ENCODE assay signal across 8 mouse cellular contexts in the genomic region with DNA sequence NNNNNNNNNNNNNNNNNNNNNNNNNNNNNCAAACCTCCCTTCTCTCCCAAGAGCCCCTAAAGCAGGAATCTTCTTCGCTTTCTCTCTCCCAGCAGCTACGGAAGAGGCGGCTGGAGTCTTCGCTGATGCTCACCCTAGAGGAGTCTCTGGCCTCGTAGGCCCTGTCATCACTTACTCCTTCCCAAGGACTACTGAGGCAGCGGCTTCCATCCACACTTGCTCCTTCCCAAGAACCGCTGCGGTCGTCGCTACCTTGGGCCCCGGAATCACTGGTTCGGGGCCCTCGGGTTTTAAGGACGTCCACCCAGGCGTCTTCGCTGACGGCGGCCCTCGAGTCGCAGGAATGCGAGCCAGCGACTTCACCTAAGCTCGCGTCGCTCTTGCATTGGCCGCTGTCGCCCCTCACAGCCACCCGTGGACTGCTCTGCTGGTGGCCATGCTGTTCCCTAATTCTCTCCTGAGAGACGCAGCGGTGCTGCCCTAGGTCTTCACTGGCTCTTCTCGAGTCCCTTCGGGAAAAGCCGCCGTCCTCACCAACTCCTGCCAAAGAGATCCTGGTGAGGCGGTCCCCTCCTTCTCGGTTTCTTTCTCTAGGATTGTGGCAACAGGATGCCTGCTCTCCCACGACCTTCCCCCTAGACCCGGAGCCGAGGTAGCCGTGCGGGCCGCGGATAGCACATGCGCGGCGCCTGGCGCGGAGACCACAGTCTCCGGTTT. TPM values are rescaled to one million over a fixed set of nuclear protein-coding genes. Genes with fewer than 3 reads are reported as not detected.
A peak's percentile ranks its signal among the peaks of the same experiment; 100 is the strongest.
DNase-seq lines count a peak whose midpoint lies in the region; ATAC-seq and TF ChIP-seq lines count a peak whose summit lies in the region.

No protein-coding gene starts in this region.

- peak overlapping the region; percentile 92 for H3K27ac ChIP-seq in heart, embryonic 10.5 days
- H3K27ac ChIP-seq in ES-Bruce4 (ENCODE audit: insufficient read depth, low read length): no peak overlapping the region
- H3K27ac ChIP-seq in limb, embryonic 11.5 days (replicated peaks; ENCODE audit: low read depth, low read length): no peak overlapping the region
- H3K27ac ChIP-seq in midbrain, embryonic 13.5 days: peak overlapping the region; percentile 83

- no peak for DNase-seq in heart, embryonic 10.5 days (ENCODE audit: low spot score)
- DNase-seq in heart, adult 9 months (ENCODE audit: low spot score in 2 of 2): no peak
- no peak for DNase-seq in limb, embryonic 11.5 days (ENCODE audit: low spot score)
- DNase-seq in yolk sac, embryonic 10.5 days (ENCODE audit: low spot score): no peak
- DNase-seq in right cerebral cortex, postnatal 10 days (ENCODE audit: low spot score in 2 of 2): no peak

- H3K4me2 ChIP-seq in limb, embryonic 11.5 days (ENCODE audit: low read depth, severe bottlenecking): peak overlapping the region; percentile 65
- peak overlapping the region; percentile 98 for H3K4me2 ChIP-seq in midbrain, embryonic 13.5 days (replicated peaks)

- TF ChIP-seq CTCF in ES-Bruce4 (IDR thresholded peaks at IDR 0.05; ENCODE audit: low read depth, low read length): no peak

- peak overlapping the region; percentile 64 for H3K9ac ChIP-seq in ES-Bruce4 (ENCODE audit: low read depth, poor library complexity, severe bottlenecking)
- H3K9ac ChIP-seq in limb, embryonic 11.5 days (ENCODE audit: low read length): peak overlapping the region; percentile 64
- H3K9ac ChIP-seq in midbrain, embryonic 13.5 days (replicated peaks): peak overlapping the region; percentile 90

- peak; percentile 82 for ATAC-seq in limb, embryonic 11.5 days (ENCODE audit: insufficient number of reproducible peaks, low FRiP score, low TSS enrichment, low read depth)
- peak; percentile 84 for ATAC-seq in midbrain, embryonic 13.5 days

- H3K36me3 ChIP-seq in heart, embryonic 10.5 days: peaks cover 18% of the 10 kb centered on the region
- peaks cover 12% of the 10 kb centered on the region for H3K36me3 ChIP-seq in ES-Bruce4 (ENCODE audit: control insufficient read depth, insufficient read depth, low read length, poor library complexity, severe bottlenecking)
- peaks cover 20% of the 10 kb centered on the region for H3K36me3 ChIP-seq in erythroblast, embryonic 14.5 days (ENCODE audit: control insufficient read depth)
- no peaks in the 10 kb centered on the region for H3K36me3 ChIP-seq in limb, embryonic 11.5 days (ENCODE audit: control insufficient read depth, insufficient read depth, low read length)
- peaks cover 15% of the 10 kb centered on the region for H3K36me3 ChIP-seq in midbrain, embryonic 13.5 days

- under 1% methylated on average over 49 of the region's 49 CpGs for WGBS in heart, embryonic 10.5 days
- WGBS in limb, embryonic 11.5 days: 1% methylated on average over 49 of the region's 49 CpGs
- under 1% methylated on average over 49 of the region's 49 CpGs for WGBS in midbrain, embryonic 13.5 days

- no peak for TF ChIP-seq EP300 in ES-Bruce4 (IDR thresholded peaks at IDR 0.05; ENCODE audit: insufficient read depth, low read depth, low read length)

- TF ChIP-seq POLR2A in ES-Bruce4 (IDR thresholded peaks at IDR 0.05; ENCODE audit: insufficient read depth, low read length): no peak

- H3K4me1 ChIP-seq in heart, embryonic 10.5 days: peaks cover 6% of the 10 kb centered on the region
- peaks cover 2% of the 10 kb centered on the region for H3K4me1 ChIP-seq in ES-Bruce4 (ENCODE audit: control insufficient read depth, insufficient read depth, low read length)
- peaks cover 21% of the 10 kb centered on the region for H3K4me1 ChIP-seq in erythroblast, embryonic 14.5 days (ENCODE audit: control insufficient read depth)
- no peaks in the 10 kb centered on the region for H3K4me1 ChIP-seq in limb, embryonic 11.5 days (ENCODE audit: control insufficient read depth, insufficient read depth, low read length)
- H3K4me1 ChIP-seq in midbrain, embryonic 13.5 days (replicated peaks): peaks cover 23% of the 10 kb centered on the region

- H3K27me3 ChIP-seq in heart, embryonic 10.5 days (ENCODE audit: insufficient read depth, poor library complexity, severe bottlenecking): no peaks in the 10 kb centered on the region
- no peaks in the 10 kb centered on the region for H3K27me3 ChIP-seq in ES-Bruce4 (ENCODE audit: control insufficient read depth, insufficient read depth, low read length, poor library complexity, severe bottlenecking)
- H3K27me3 ChIP-seq in erythroblast, embryonic 14.5 days (ENCODE audit: control insufficient read depth): peaks cover 39% of the 10 kb centered on the region
- H3K27me3 ChIP-seq in limb, embryonic 11.5 days (ENCODE audit: control insufficient read depth, insufficient read depth, low read length): no peaks in the 10 kb centered on the region
- H3K27me3 ChIP-seq in midbrain, embryonic 13.5 days: no peaks in the 10 kb centered on the region

- peak overlapping the region; percentile 89 for H3K4me3 ChIP-seq in heart, embryonic 10.5 days
- H3K4me3 ChIP-seq in ES-Bruce4 (ENCODE audit: low read depth, low read length): peak overlapping the region; percentile 85
- peak overlapping the region; percentile 68 for H3K4me3 ChIP-seq in erythroblast, embryonic 14.5 days (replicated peaks)
- peak overlapping the region; percentile 81 for H3K4me3 ChIP-seq in limb, embryonic 11.5 days (ENCODE audit: low read depth, low read length)
- H3K4me3 ChIP-seq in midbrain, embryonic 13.5 days (replicated peaks): peak overlapping the region; percentile 95

- no peaks in the 10 kb centered on the region for H3K9me3 ChIP-seq in heart, embryonic 10.5 days
- H3K9me3 ChIP-seq in ES-Bruce4 (replicated peaks; ENCODE audit: control insufficient read depth, insufficient read depth, low read length, poor library complexity, severe bottlenecking): no peaks in the 10 kb centered on the region
- H3K9me3 ChIP-seq in erythroblast, embryonic 14.5 days (ENCODE audit: control insufficient read depth, low read length): no peaks in the 10 kb centered on the region
- no peaks in the 10 kb centered on the region for H3K9me3 ChIP-seq in limb, embryonic 11.5 days (ENCODE audit: control insufficient read depth, low read length)
- no peaks in the 10 kb centered on the region for H3K9me3 ChIP-seq in midbrain, embryonic 13.5 days

RNA-seq across cellular contexts. Expression of a gene that starts 0.5 kb away (rescaled TPM):
- polyA plus RNA-seq in heart, embryonic 10.5 days (2016; fragmentation: Nextera tagmentation; extraction: Ambion mirVana): 3.9 and 4.1 TPM in 2 replicates
- 2.1 and 2.5 TPM in 2 replicates for polyA plus RNA-seq in ES-Bruce4 (2011; ENCODE audit: insufficient read depth, insufficient read length, low read depth, missing spikeins)
- polyA plus RNA-seq in erythroblast, embryonic 14.5 days (2012): 0.02 and 0.03 TPM in 2 replicates
- 6.8 and 7.5 TPM in 2 replicates for polyA plus RNA-seq in limb, embryonic 11.5 days (2014; fragmentation: Nextera tagmentation; extraction: Ambion mirVana)
- 17.9 and 20.3 TPM in 2 replicates for polyA plus RNA-seq in midbrain, embryonic 13.5 days (2015; fragmentation: Nextera tagmentation; extraction: Ambion mirVana)

RNA-seq across cellular contexts. Expression of a gene that starts 33.3 kb away (rescaled TPM):
- polyA plus RNA-seq in heart, embryonic 10.5 days (2016; fragmentation: Nextera tagmentation; extraction: Ambion mirVana): 13.1 and 19.1 TPM in 2 replicates
- 63.2 and 64.1 TPM in 2 replicates for polyA plus RNA-seq in ES-Bruce4 (2011; ENCODE audit: insufficient read depth, insufficient read length, low read depth, missing spikeins)
- polyA plus RNA-seq in erythroblast, embryonic 14.5 days (2012): 5.5 and 6.1 TPM in 2 replicates
- 22.0 and 23.3 TPM in 2 replicates for polyA plus RNA-seq in limb, embryonic 11.5 days (2014; fragmentation: Nextera tagmentation; extraction: Ambion mirVana)
- 24.6 and 25.3 TPM in 2 replicates for polyA plus RNA-seq in midbrain, embryonic 13.5 days (2015; fragmentation: Nextera tagmentation; extraction: Ambion mirVana)

Comparison
In these comparisons a context has a peak if more than half of its experiments do, and no peak if none do; other contexts are left out.
1. H3K27ac ChIP-seq: peak in heart, embryonic 10.5 days (single experiment) and midbrain, embryonic 13.5 days (single experiment); none in ES-Bruce4 (single experiment) and limb, embryonic 11.5 days (single experiment).
2. Peak in every context shown above with its lines, with median percentiles within 50 percentile points of each other: H3K4me3 ChIP-seq and H3K9ac ChIP-seq.